Mouse (Mus musculus) erythroblast, adult 5-6 weeks (primary cell): ENCODE results near the gene Tcea2. TPM values are rescaled to one million over a fixed set of nuclear protein-coding genes. Genes with fewer than 3 reads are reported as not detected.

Experiments
- ATAC-seq: replicated peaks from 2 replicates; pipeline ENCODE4 v1.8.0; 2016; ENCODE audit warnings: moderate number of reproducible peaks, mild to moderate bottlenecking, moderate TSS enrichment, inconsistent platforms; ENCODE audit not compliant: poor library complexity, low FRiP score, severe bottlenecking
- total RNA-seq, 2 experiments: library from RNA; stranded (forward) in 1 of 2; stranded (reverse) in 1 of 2; fragments of 150-400 nt in 1 of 2; fragments of 200-764, 138-1000 nt in 1 of 2; gene quantifications; 2 replicates each; pipeline versions ENCODE4 v1.2.3 to v1.2.4; 2015 to 2017; ENCODE audit warnings: low replicate concordance in 2 of 2

Tcea2 gene
- total RNA-seq, 2 experiments from 2014 or later = not detected

GRCm38 (mm10) chr2:181671984-181672383, 8.1 kb upstream of the Tcea2 start:
- ATAC-seq = no peak

DNA sequence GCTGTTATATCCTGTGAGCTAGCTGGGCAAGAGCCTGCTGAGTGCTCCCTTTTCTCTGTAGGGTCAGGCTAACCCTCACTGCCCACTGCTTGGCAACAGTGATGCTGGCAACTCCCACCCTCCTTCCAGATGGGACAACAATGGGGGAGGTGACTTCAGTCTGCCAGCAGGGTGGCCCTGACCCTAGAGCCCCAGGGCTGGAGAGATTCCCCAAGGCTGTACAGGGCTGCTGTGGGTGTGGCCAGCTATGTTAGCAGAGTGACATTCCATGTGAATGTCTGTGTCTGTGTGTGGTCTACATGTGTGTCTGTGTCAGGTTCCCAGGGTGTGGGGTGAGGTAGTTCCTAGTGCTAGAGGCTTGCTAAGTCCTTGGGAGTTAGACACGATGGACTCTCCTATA, 6.6 kb upstream of the Tcea2 start:
- ATAC-seq = no peak

DNA sequence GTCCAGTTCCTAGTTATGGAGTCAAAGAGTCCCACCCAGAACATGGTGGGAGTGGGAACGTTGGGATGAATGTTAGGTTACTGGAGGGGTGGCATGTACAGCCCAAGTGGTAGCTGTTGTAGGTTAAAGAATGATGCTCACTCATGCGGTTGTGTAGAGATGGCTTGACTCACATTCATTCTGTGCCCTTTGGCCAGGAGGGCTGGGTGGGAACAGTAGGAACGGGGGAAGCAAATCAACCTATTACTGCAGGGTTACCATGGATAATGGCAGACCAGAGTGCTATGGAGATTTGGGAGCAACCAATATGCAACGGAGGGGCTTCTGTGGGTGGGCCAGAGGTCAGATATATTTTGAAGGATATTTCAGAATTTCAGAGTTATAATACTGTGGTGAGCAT, 5.2 kb upstream of the Tcea2 start:
- no peak for ATAC-seq

DNA sequence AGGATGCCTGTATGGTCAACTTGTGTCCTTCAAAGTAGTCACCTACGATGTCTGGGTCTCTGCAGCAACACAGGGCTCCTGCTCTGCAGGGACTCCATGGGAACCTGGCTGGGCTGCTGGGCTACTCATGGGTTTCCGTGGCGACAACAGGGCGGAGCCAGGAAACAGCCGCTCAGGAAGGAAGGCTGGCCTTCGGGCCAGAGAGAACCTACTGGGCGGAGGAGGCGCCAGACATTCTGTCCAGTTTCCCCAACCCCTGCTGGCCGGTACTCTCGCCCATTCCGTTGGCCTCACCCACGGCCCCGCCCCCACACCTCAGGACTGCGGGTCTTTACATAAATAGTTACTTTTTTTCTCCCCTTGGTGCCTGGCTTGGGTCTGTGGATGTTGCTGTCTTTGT, 4.7 kb upstream of the Tcea2 start:
- no peak for ATAC-seq

DNA sequence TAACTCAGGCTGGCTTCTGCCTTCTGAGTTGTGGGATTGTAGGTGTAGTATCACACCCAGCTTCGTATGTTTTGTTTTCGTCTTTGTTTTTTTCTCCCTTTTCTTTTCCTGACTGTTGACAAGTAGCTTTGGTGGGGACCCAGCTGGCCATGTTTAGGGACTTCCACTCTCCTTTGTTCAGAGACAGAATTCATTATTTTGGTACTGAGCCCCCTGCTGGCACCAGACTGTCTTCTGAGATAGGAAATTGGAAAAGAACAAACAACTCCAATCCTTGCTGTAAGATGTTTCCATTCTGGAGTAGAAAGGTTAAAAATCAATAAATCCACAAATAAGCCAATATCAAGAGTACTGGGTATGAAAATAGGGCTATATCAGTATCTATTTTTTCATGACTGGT, 3.7 kb upstream of the Tcea2 start:
- no peak for ATAC-seq

GRCm38 (mm10) chr2:181677096-181677754, 2.9 kb upstream of the Tcea2 start:
- ATAC-seq = no peak

DNA sequence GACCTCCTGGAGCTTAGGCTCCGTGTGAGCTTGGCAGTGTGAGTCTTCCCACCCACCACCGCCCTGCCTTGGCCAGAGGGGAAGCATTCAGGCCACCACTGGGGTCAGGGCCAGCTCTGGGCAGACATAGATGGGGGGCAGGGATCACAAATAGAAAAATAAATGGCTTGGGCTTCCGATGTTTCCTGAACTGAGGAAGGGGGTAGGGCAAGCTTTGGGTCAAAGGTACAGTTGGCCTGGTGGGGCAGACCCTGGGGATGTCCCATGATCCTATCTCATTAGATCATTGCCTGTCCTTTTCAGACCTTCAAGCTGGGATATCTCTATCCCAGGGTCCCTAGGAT, 2.4 kb upstream of the Tcea2 start:
- no peak for ATAC-seq

- ATAC-seq = peak; percentile 44; the same call in 1 of the 2 replicates
Measured at GRCm38 (mm10) chr2:181678780-181679179, 1.3 kb upstream of the Tcea2 start.

GRCm38 (mm10) chr2:181680716-181681117, 607 bp downstream of the Tcea2 start:
- no peak for ATAC-seq

- ATAC-seq = no peak
Measured at GRCm38 (mm10) chr2:181681978-181682377, 1.9 kb downstream of the Tcea2 start.

GRCm38 (mm10) chr2:181683381-181683780, 3.3 kb downstream of the Tcea2 start:
- ATAC-seq = no peak

DNA sequence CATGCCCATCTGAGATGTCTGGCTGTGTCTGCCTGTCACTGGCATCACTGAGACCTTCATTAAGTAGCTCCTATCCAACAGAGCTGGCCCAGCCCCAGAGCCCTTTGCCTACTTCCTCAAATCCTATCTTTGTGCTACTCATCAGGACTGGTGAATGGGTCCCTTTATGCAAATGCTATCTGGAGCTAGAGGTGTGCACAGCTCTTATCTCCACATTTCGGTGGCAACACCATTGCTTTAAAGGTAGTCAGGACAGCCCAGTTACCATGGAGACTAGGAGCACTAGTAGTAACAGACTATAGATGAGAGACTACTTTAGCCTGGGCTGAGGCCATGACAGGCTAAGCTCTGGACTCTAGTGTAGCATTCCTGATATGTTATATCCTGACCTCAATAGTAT, 4.6 kb downstream of the Tcea2 start:
- ATAC-seq = no peak

- no peak for ATAC-seq
Measured at GRCm38 (mm10) chr2:181685686-181686085, 5.6 kb downstream of the Tcea2 start.

- no peak for ATAC-seq
Measured at GRCm38 (mm10) chr2:181687586-181687985, 7.5 kb downstream of the Tcea2 start.

GRCm38 (mm10) chr2:181689466-181690160, 9.5 kb downstream of the Tcea2 start:
- no peak for ATAC-seq

GRCm38 (mm10) chr2:181691083-181691482, 11.0 kb downstream of the Tcea2 start:
- no peak for ATAC-seq

DNA sequence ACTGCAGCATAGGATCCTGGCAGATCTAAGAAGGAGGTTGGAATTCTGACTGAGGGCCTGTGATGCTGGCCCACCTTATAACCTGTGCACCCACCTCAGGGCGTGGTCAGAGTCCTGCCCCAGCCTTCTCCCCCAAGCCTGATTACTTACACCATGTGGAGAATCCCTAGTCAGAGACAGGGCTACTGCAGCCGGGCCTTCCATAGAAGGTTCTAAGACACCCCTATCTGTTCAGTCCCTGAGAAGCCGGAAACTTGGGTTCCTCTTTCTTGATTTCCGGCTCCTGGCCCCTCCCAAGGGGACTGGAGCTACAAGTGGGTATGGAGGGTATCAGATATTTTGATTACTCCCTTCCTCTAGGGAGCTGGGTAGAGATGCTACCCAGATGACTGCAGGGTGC, 11.5 kb downstream of the Tcea2 start:
- no peak for ATAC-seq

DNA sequence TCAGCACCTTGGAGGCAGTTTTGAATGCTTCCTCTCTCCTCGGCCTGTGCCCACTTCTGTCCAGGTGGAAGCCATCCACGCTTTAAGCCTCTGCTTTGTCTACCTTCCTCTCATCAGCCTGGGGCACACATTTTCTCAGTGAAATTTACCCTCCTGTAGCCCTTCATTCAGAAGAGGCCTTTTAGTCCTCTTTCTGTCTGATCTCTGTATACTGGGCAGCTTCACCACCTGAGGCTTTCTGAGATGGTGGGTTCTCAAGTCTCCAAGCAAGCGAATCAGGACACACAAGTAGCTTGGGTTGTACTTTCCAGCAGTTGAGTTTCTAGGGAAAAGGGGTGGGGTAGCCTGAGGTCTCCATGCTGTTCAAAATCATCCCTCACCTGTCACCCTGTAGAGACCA, 12.2 kb downstream of the Tcea2 start:
- ATAC-seq = no peak

DNA sequence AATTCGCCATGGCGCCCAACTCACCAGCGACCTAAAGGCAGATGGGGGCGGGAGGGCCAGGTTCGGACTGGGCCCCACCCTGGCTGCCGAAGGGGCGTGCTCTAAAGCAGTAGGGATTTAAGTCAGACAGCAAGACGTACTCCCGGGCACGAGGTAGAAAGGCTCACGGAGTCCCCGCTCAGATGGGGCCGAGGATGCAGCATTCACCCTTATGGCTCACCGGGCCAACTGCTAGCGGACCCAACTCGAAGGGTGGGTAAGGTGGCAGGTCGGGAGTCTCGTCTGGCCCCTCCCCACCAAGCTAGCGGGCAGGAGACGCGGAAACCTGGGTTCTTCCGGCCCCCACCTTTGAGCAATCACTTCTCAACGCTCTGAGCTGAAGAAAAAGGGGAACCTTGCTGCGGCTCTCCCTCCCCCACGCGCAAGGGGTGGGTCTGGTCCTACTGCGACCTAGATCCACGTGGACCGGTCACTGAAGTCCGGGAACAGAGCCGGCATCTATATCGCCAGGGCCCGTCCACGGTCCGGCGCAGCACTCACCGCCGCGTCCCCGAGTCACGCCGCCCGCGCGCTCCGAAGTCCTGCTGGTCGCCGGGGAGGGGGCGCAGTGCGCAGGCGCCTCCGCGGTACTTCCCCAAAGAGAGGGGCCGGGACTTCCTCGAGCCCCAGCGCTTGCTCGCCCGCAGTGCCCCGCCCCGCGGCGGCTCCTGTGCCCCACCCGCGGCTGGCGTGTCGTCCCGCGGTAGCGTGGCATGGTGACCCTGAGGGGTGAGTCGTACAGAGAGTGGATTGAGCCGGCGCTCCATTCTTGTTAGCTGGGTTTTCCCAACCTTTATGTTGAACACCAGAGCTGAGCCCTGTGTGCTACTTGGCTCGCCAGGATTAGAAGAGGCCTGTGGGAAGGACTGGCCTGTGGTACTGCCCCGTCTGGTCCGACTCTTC, 13.5 kb downstream of the Tcea2 start, which contains the start of gene Rgs19:
TSS of gene Rgs19 (minus strand) at position 639 of the 942 bp plus-strand sequence.
- no peak for ATAC-seq

DNA sequence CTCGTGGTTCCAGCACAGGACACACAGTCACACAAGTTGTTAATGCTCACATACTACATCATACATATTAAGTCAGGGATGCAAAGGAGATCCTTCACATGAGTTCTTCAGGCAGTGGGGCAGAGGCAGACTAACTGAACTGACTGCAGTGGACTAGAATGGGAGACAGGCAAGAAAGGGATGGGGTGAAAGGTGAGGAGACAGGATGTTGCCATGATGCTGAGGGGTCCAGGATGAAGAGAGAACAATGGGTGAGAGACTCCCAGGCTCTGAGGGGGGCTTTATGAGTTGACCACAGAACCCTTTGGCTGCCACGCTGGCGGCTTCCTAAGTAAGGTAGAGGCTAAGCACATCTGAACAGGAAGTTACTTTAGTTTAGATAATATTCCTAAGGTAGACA, 14.5 kb downstream of the Tcea2 start:
- no peak for ATAC-seq

GRCm38 (mm10) chr2:181695776-181696175, 15.7 kb downstream of the Tcea2 start:
- ATAC-seq = no peak
